11 mouse cellular contexts compared by ENCODE assay signal in genomic region chr8:91565869-91566502, GRCm38 (mm10).
DNase-seq lines count a peak whose midpoint lies in the region; ATAC-seq and TF ChIP-seq lines count a peak whose summit lies in the region.
"Had no signal": no experiment of that assay in that cellular context is flagged by ENCODE, and none has a peak within 500 bp of the region (broad histone marks: within the 10 kb centered on the region; RNA-seq: fewer than 3 reads in every experiment).

No protein-coding gene starts in this region.

- 15% methylated on average over 12 of the region's 12 CpGs for WGBS in heart, embryonic 13.5 days
- 39% methylated on average over 12 of the region's 12 CpGs for WGBS in midbrain, embryonic 10.5 days
- WGBS in midbrain, postnatal 0 days, result 33% methylated on average over 12 of the region's 12 CpGs
- WGBS in stomach, embryonic 14.5 days, result 34% methylated on average over 12 of the region's 12 CpGs

- DNase-seq in heart, postnatal 36 days, result no peak
- DNase-seq in midbrain, embryonic 10.5 days (ENCODE audit: low spot score), result peak; percentile 55
- DNase-seq in midbrain, postnatal 0 days (ENCODE audit: low spot score), result no peak
- peak; percentile 80 for DNase-seq in gonadal fat pad, adult 2 months (ENCODE audit: low read depth)
- no peak for DNase-seq in thymus, postnatal 36 days
- no peak for DNase-seq in urinary bladder, adult 2 months (ENCODE audit: low spot score)
- DNase-seq: adrenal gland, postnatal 10 days; liver, embryonic 13.5 days; thymus, postnatal 25 days had no signal

- no peak overlapping the region; the same call in 1 of the 2 replicates for H3K9ac ChIP-seq in heart, embryonic 13.5 days
- H3K9ac ChIP-seq in midbrain, postnatal 0 days (replicated peaks; ENCODE audit: low read length, poor library complexity, severe bottlenecking), result no peak overlapping the region
- H3K9ac ChIP-seq in stomach, embryonic 14.5 days (replicated peaks; ENCODE audit: low read depth, low read length), result no peak overlapping the region
- H3K9ac ChIP-seq: liver, embryonic 13.5 days had no signal

- H3K36me3 ChIP-seq in heart, embryonic 13.5 days, result no peaks in the 10 kb centered on the region
- no peaks in the 10 kb centered on the region for H3K36me3 ChIP-seq in midbrain, embryonic 10.5 days
- H3K36me3 ChIP-seq in midbrain, postnatal 0 days (ENCODE audit: insufficient read depth, low read length), result no peaks in the 10 kb centered on the region
- no peaks in the 10 kb centered on the region for H3K36me3 ChIP-seq in stomach, embryonic 14.5 days (ENCODE audit: control insufficient read depth, insufficient read depth, low read length)
- H3K36me3 ChIP-seq: liver, embryonic 13.5 days had no signal

- ATAC-seq in heart, embryonic 13.5 days (ENCODE audit: extremely low read depth, insufficient number of reproducible peaks, low FRiP score, low TSS enrichment), result no peak
- no peak for ATAC-seq in midbrain, postnatal 0 days (ENCODE audit: low FRiP score)
- ATAC-seq in stomach, embryonic 14.5 days (ENCODE audit: insufficient number of reproducible peaks, insufficient read depth, low FRiP score, low read depth), result 0 out of 2 replicates have a peak, but pooled peaks have one; percentile 43

- intact Hi-C loops in heart, postnatal 36 days (cut with DNase I), result no loop called here

- no peaks in the 10 kb centered on the region for H3K27me3 ChIP-seq in heart, embryonic 13.5 days (replicated peaks)
- peaks cover 6% of the 10 kb centered on the region; the same call in 1 of the 2 replicates for H3K27me3 ChIP-seq in midbrain, embryonic 10.5 days (ENCODE audit: low read depth, poor library complexity, severe bottlenecking)
- H3K27me3 ChIP-seq in midbrain, postnatal 0 days (ENCODE audit: insufficient read depth, low read length), result no peaks in the 10 kb centered on the region
- no peaks in the 10 kb centered on the region for H3K27me3 ChIP-seq in stomach, embryonic 14.5 days (ENCODE audit: control insufficient read depth, insufficient read depth, low read length)
- H3K27me3 ChIP-seq: liver, embryonic 13.5 days had no signal

- H3K27ac ChIP-seq in heart, embryonic 13.5 days (replicated peaks), result peak overlapping the region; percentile 64
- H3K27ac ChIP-seq in midbrain, embryonic 10.5 days (replicated peaks), result peak overlapping the region; percentile 75
- no peak overlapping the region for H3K27ac ChIP-seq in midbrain, postnatal 0 days (ENCODE audit: low read depth, low read length)
- H3K27ac ChIP-seq in stomach, embryonic 14.5 days (ENCODE audit: low read length), result peak overlapping the region; percentile 34; the same call in 1 of the 2 replicates
- H3K27ac ChIP-seq: liver, embryonic 13.5 days had no signal

- H3K9me3 ChIP-seq in heart, embryonic 13.5 days, result no peaks in the 10 kb centered on the region
- no peaks in the 10 kb centered on the region for H3K9me3 ChIP-seq in midbrain, embryonic 10.5 days (replicated peaks)
- no peaks in the 10 kb centered on the region for H3K9me3 ChIP-seq in midbrain, postnatal 0 days (ENCODE audit: low read length)
- no peaks in the 10 kb centered on the region for H3K9me3 ChIP-seq in stomach, embryonic 14.5 days (ENCODE audit: control insufficient read depth, low read depth, low read length)
- H3K9me3 ChIP-seq: liver, embryonic 13.5 days had no signal

- peak overlapping the region; percentile 45 for H3K4me2 ChIP-seq in heart, embryonic 13.5 days
- no peak overlapping the region for H3K4me2 ChIP-seq in midbrain, postnatal 0 days (ENCODE audit: low read depth, low read length, poor library complexity, severe bottlenecking)
- no peak overlapping the region for H3K4me2 ChIP-seq in stomach, embryonic 14.5 days (replicated peaks; ENCODE audit: low read depth, low read length)
- H3K4me2 ChIP-seq: liver, embryonic 13.5 days had no signal

- H3K4me3 ChIP-seq in heart, embryonic 13.5 days, result 0 out of 2 replicates have a peak overlapping the region, but pooled peaks have one; percentile 0
- H3K4me3 ChIP-seq in midbrain, embryonic 10.5 days, result 0 out of 2 replicates have a peak overlapping the region, but pooled peaks have one; percentile 12
- H3K4me3 ChIP-seq in midbrain, postnatal 0 days (ENCODE audit: low read depth, low read length), result no peak overlapping the region
- H3K4me3 ChIP-seq in stomach, embryonic 14.5 days (ENCODE audit: low read depth, low read length), result no peak overlapping the region
- H3K4me3 ChIP-seq: liver, embryonic 13.5 days had no signal

- TF ChIP-seq CTCF in midbrain, postnatal 0 days (IDR thresholded peaks at IDR 0.05), result no peak

- peaks cover 60% of the 10 kb centered on the region for H3K4me1 ChIP-seq in heart, embryonic 13.5 days
- H3K4me1 ChIP-seq in midbrain, embryonic 10.5 days, result peaks cover 70% of the 10 kb centered on the region
- peaks cover 5% of the 10 kb centered on the region; the same call in 1 of the 2 replicates for H3K4me1 ChIP-seq in midbrain, postnatal 0 days (ENCODE audit: insufficient read depth, low read length)
- peaks cover 46% of the 10 kb centered on the region for H3K4me1 ChIP-seq in stomach, embryonic 14.5 days (ENCODE audit: control insufficient read depth, insufficient read depth, low read length)

Comparison
In these comparisons a context has a peak if more than half of its experiments do, and no peak if none do; other contexts are left out.
1. H3K4me3 ChIP-seq: peak in heart, embryonic 13.5 days (single experiment) and midbrain, embryonic 10.5 days (single experiment); none in midbrain, postnatal 0 days (single experiment) and stomach, embryonic 14.5 days (single experiment).
2. DNase-seq: peak in midbrain, embryonic 10.5 days (single experiment) and gonadal fat pad, adult 2 months (single experiment); none in heart, postnatal 36 days (0 of 2), midbrain, postnatal 0 days (single experiment), thymus, postnatal 36 days (0 of 2) and urinary bladder, adult 2 months (single experiment).